Comparison of ENCODE assay signal across 9 mouse cellular contexts in genomic region chr6:94915842-94916620, GRCm38 (mm10).
A peak's percentile ranks its signal among the peaks of the same experiment; 100 is the strongest.
DNase-seq lines count a peak whose midpoint lies in the region; ATAC-seq lines count a peak whose summit lies in the region.
"Had no signal": no experiment of that assay in that cellular context is flagged by ENCODE, and none has a peak within 500 bp of the region (broad histone marks: within the 10 kb centered on the region; RNA-seq: fewer than 3 reads in every experiment).

No protein-coding gene starts in this region.

- 40% methylated on average over 8 of the region's 8 CpGs for WGBS in stomach, embryonic 15.5 days

- H3K4me2 ChIP-seq in stomach, embryonic 15.5 days: no peak overlapping the region
- H3K4me2 ChIP-seq: limb, embryonic 13.5 days had no signal

- peak; percentile 79; the same call in 1 of the 2 replicates for ATAC-seq in stomach, embryonic 15.5 days (ENCODE audit: insufficient read depth, low FRiP score, low read depth)

- no peak overlapping the region for H3K4me3 ChIP-seq in stomach, embryonic 15.5 days (replicated peaks)
- H3K4me3 ChIP-seq: limb, embryonic 13.5 days had no signal

- H3K27me3 ChIP-seq in stomach, embryonic 15.5 days (replicated peaks): no peaks in the 10 kb centered on the region
- H3K27me3 ChIP-seq: limb, embryonic 13.5 days had no signal

- H3K9ac ChIP-seq in stomach, embryonic 15.5 days: no peak overlapping the region
- H3K9ac ChIP-seq: limb, embryonic 13.5 days had no signal

- H3K9me3 ChIP-seq in stomach, embryonic 15.5 days: no peaks in the 10 kb centered on the region
- H3K9me3 ChIP-seq: limb, embryonic 13.5 days had no signal

- peak overlapping the region; percentile 27; the same call in 1 of the 2 replicates for H3K27ac ChIP-seq in stomach, embryonic 15.5 days
- H3K27ac ChIP-seq: limb, embryonic 13.5 days had no signal

- peak; percentile 27 to 29 for DNase-seq in right cerebral cortex, adult 2 months (ENCODE audit: low spot score in 2 of 2)
- no peak for DNase-seq in right cerebral cortex, postnatal 4 days
- DNase-seq in heart, adult 11 months: peak; percentile 97
- DNase-seq in left cerebral cortex, postnatal 25 days (ENCODE audit: low spot score in 2 of 2): peak; percentile 6 to 31
- DNase-seq in layer of hippocampus, adult 11-12 months (ENCODE audit: low spot score): no peak
- no peak for DNase-seq in spleen, postnatal 14 days (ENCODE audit: low spot score in 2 of 2)
- no peak for DNase-seq in layer of hippocampus, adult 9-11 months

- intact Hi-C loops in left cerebral cortex, postnatal 25 days (cut with DNase I): no loop called here

- H3K4me1 ChIP-seq in stomach, embryonic 15.5 days: peaks cover 6% of the 10 kb centered on the region

- no peaks in the 10 kb centered on the region for H3K36me3 ChIP-seq in stomach, embryonic 15.5 days
- H3K36me3 ChIP-seq: limb, embryonic 13.5 days had no signal

Comparison
In these comparisons a context has a peak if more than half of its experiments do, and no peak if none do; other contexts are left out.
1. DNase-seq: peak in right cerebral cortex, adult 2 months (2 of 2), heart, adult 11 months (single experiment) and left cerebral cortex, postnatal 25 days (2 of 2); none in right cerebral cortex, postnatal 4 days (single experiment), layer of hippocampus, adult 11-12 months (single experiment), spleen, postnatal 14 days (0 of 2) and layer of hippocampus, adult 9-11 months (single experiment).